Mouse (Mus musculus): ENCODE measurements around the gene Lrrc14b.

- no peak for TF ChIP-seq GATA1 (IDR thresholded peaks at IDR 0.05; ENCODE audit: borderline replicate concordance, low read length)
- no peak for TF ChIP-seq CTCF (IDR thresholded peaks at IDR 0.05; ENCODE audit: low read depth, low read length)
- TF ChIP-seq TAL1 (conservative IDR thresholded peaks at IDR 0.05; ENCODE audit: low read depth, low read length): no peak
- TF ChIP-seq POLR2AphosphoS5 (IDR thresholded peaks at IDR 0.05; ENCODE audit: insufficient replicate concordance, low read depth, low read length): no peak
- TF ChIP-seq GATA2 (IDR thresholded peaks at IDR 0.05; ENCODE audit: borderline replicate concordance, low read depth, low read length): no peak
Observed at GRCm38 (mm10) chr13:74391156-74391555, 27.4 kb upstream of the Lrrc14b start.
